Mouse (Mus musculus): Measurements from ENCODE around the gene Cacna1a.

DNA sequence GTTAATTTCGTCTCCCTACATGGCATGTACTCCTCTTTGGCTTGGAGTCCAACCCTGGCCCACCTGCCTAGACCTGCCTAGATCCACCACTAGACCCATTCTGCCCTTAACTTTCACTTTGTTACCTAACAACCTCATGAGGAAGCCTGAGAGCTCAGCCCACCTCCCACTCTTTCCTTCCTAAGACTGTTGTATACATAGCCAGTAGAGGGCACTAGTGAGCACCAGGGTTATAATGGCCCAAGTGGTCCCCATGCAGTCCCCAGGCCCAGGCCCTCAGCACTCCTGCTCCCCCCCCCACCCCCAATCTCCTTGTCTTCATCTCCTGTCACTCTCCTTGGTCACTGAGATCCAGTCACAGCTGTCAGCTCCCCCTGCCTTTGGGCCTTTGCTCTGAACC lies 86.2 kb downstream of the Cacna1a start:
- TF ChIP-seq RAD21 (IDR thresholded peaks at IDR 0.05; ENCODE audit: low read depth, low read length), result no peak; the same call in 1 of the 2 replicates
- no peak for TF ChIP-seq USF1 (IDR thresholded peaks at IDR 0.05; ENCODE audit: low read depth, low read length)
- TF ChIP-seq CTCF (IDR thresholded peaks at IDR 0.05 in 2 of 3, conservative IDR thresholded peaks at IDR 0.05 in 1 of 3; ENCODE audit: control insufficient read depth in 1 of 3, insufficient read depth in 1 of 3, low read depth in 2 of 3, low read length in 3 of 3, poor library complexity in 1 of 3, severe bottlenecking in 1 of 3), result peak; percentile 50 to 66 (median 57)
- no peak for TF ChIP-seq NRF1 (IDR thresholded peaks at IDR 0.05; ENCODE audit: insufficient read depth, low read depth, low read length, poor library complexity, severe bottlenecking)
- TF ChIP-seq POLR2AphosphoS5 (IDR thresholded peaks at IDR 0.05; ENCODE audit: borderline replicate concordance, low read depth, low read length), result no peak

Data from MEL (cell line).